38 mouse cellular contexts compared by ENCODE assay signal in genomic region chr1:73035726-73036125, GRCm38 (mm10). TPM values are rescaled to one million over a fixed set of nuclear protein-coding genes. Genes with fewer than 3 reads are reported as not detected.
DNase-seq lines count a peak whose midpoint lies in the region; ATAC-seq and TF ChIP-seq lines count a peak whose summit lies in the region.
"Had no signal": no experiment of that assay in that cellular context is flagged by ENCODE, and none has a peak within 500 bp of the region (broad histone marks: within the 10 kb centered on the region; RNA-seq: fewer than 3 reads in every experiment).

No protein-coding gene starts in this region.

- WGBS in heart, embryonic 10.5 days: 81% methylated on average over 3 of the region's 3 CpGs
- WGBS in heart, embryonic 12.5 days: 83% methylated on average over 3 of the region's 3 CpGs
- 76% methylated on average over 3 of the region's 3 CpGs for WGBS in liver, embryonic 11.5 days
- 58% methylated on average over 3 of the region's 3 CpGs for WGBS in liver, embryonic 14.5 days (ENCODE audit: insufficient replicate concordance)
- 72% methylated on average over 3 of the region's 3 CpGs for WGBS in liver, postnatal 0 days (ENCODE audit: insufficient replicate concordance)

- peak overlapping the region; percentile 67; the same call in 1 of the 2 replicates for H3K27ac ChIP-seq in heart, embryonic 10.5 days
- no peak overlapping the region for H3K27ac ChIP-seq in heart, embryonic 12.5 days (ENCODE audit: poor library complexity, severe bottlenecking)
- H3K27ac ChIP-seq in liver, embryonic 11.5 days (ENCODE audit: low read depth, low read length): peak overlapping the region; percentile 13; the same call in 1 of the 2 replicates
- peak overlapping the region; percentile 97 for H3K27ac ChIP-seq in liver, embryonic 14.5 days
- peak overlapping the region; percentile 4; the same call in 1 of the 2 replicates for H3K27ac ChIP-seq in liver, postnatal 0 days (ENCODE audit: low read depth)
- H3K27ac ChIP-seq: forebrain, embryonic 13.5 days; hindbrain, embryonic 13.5 days; hindbrain, postnatal 0 days had no signal

- no peak overlapping the region for H3K4me3 ChIP-seq in heart, embryonic 10.5 days
- H3K4me3 ChIP-seq in heart, embryonic 12.5 days: no peak overlapping the region
- no peak overlapping the region for H3K4me3 ChIP-seq in liver, embryonic 11.5 days (ENCODE audit: low read depth, low read length)
- no peak overlapping the region for H3K4me3 ChIP-seq in liver, embryonic 14.5 days (ENCODE audit: insufficient read depth in 1 of 2, low read depth in 2 of 2, low read length in 2 of 2)
- H3K4me3 ChIP-seq in liver, postnatal 0 days (ENCODE audit: low read depth, low read length): no peak overlapping the region
- H3K4me3 ChIP-seq: forebrain, embryonic 10.5 days; forebrain, embryonic 13.5 days; hindbrain, embryonic 10.5 days; hindbrain, embryonic 13.5 days had no signal

- peak; percentile 67 for DNase-seq in heart, embryonic 10.5 days (ENCODE audit: low spot score)
- no peak for DNase-seq in liver, embryonic 11.5 days (ENCODE audit: low spot score)
- no peak for DNase-seq in liver, embryonic 14.5 days (ENCODE audit: low read depth in 3 of 3, low spot score in 3 of 3)
- no peak for DNase-seq in liver, postnatal 0 days
- DNase-seq in lung, postnatal 4 days: no peak
- DNase-seq in ovary, postnatal 36 days (ENCODE audit: low spot score): no peak
- DNase-seq: adrenal gland, postnatal 10 days; adrenal gland, postnatal 36 days; B cell, adult 2 months; cerebellum, adult 11 months; cerebellum, adult 2 months; cerebellum, postnatal 10 days; cerebellum, postnatal 36 days; embryo, embryonic 11 days; gastrocnemius, postnatal 10 days; gastrocnemius, postnatal 36 days; heart, postnatal 36 days had no signal

- ATAC-seq in heart, embryonic 12.5 days (ENCODE audit: insufficient number of reproducible peaks, low FRiP score): no peak
- ATAC-seq in liver, embryonic 11.5 days (replicated peaks; ENCODE audit: low FRiP score): no peak
- no peak for ATAC-seq in liver, embryonic 14.5 days (ENCODE audit: insufficient read depth)
- no peak for ATAC-seq in liver, postnatal 0 days
- no peak for ATAC-seq in megakaryocyte-erythroid progenitor cell, adult 5-6 weeks (replicated peaks; ENCODE audit: low FRiP score, low TSS enrichment, poor library complexity, severe bottlenecking)
- ATAC-seq: forebrain, embryonic 13.5 days; forebrain, embryonic 16.5 days; hindbrain, postnatal 0 days; inflammation-experienced regulatory T-cells, adult 6 months; Patski had no signal

- no peaks in the 10 kb centered on the region for H3K9me3 ChIP-seq in heart, embryonic 10.5 days
- no peaks in the 10 kb centered on the region for H3K9me3 ChIP-seq in heart, embryonic 12.5 days (replicated peaks)
- no peaks in the 10 kb centered on the region for H3K9me3 ChIP-seq in liver, embryonic 11.5 days (ENCODE audit: control insufficient read depth, low read length)
- no peaks in the 10 kb centered on the region for H3K9me3 ChIP-seq in liver, embryonic 14.5 days (ENCODE audit: control insufficient read depth, low read length)
- no peaks in the 10 kb centered on the region for H3K9me3 ChIP-seq in liver, postnatal 0 days (ENCODE audit: low read length)
- H3K9me3 ChIP-seq: forebrain, embryonic 10.5 days; forebrain, embryonic 13.5 days; G1E; hindbrain, embryonic 10.5 days; hindbrain, embryonic 13.5 days had no signal

- H3K4me2 ChIP-seq in heart, embryonic 12.5 days: no peak overlapping the region
- H3K4me2 ChIP-seq in liver, embryonic 11.5 days: no peak overlapping the region
- H3K4me2 ChIP-seq in liver, embryonic 14.5 days (ENCODE audit: low read depth): peak overlapping the region; percentile 0; the same call in 1 of the 2 replicates
- H3K4me2 ChIP-seq in liver, postnatal 0 days (ENCODE audit: low read depth, low read length): no peak overlapping the region
- H3K4me2 ChIP-seq: forebrain, embryonic 13.5 days; hindbrain, embryonic 13.5 days had no signal

- no peaks in the 10 kb centered on the region for H3K36me3 ChIP-seq in heart, embryonic 10.5 days
- no peaks in the 10 kb centered on the region for H3K36me3 ChIP-seq in heart, embryonic 12.5 days
- H3K36me3 ChIP-seq in liver, embryonic 11.5 days (ENCODE audit: control insufficient read depth, insufficient read depth, low read length): no peaks in the 10 kb centered on the region
- no peaks in the 10 kb centered on the region for H3K36me3 ChIP-seq in liver, embryonic 14.5 days (replicated peaks; ENCODE audit: control insufficient read depth, insufficient read depth, low read depth)
- no peaks in the 10 kb centered on the region for H3K36me3 ChIP-seq in liver, postnatal 0 days (replicated peaks; ENCODE audit: insufficient read depth, low read length)
- H3K36me3 ChIP-seq: forebrain, embryonic 10.5 days; G1E; hindbrain, embryonic 10.5 days; hindbrain, embryonic 13.5 days had no signal

- no peak for TF ChIP-seq CTCF in liver, embryonic 14.5 days (IDR thresholded peaks at IDR 0.05; ENCODE audit: low read depth)
- no peak for TF ChIP-seq CTCF in liver, postnatal 0 days (IDR thresholded peaks at IDR 0.05; ENCODE audit: low read depth)

- H3K4me1 ChIP-seq in heart, embryonic 10.5 days: peaks cover 44% of the 10 kb centered on the region
- H3K4me1 ChIP-seq in heart, embryonic 12.5 days (replicated peaks): peaks cover 24% of the 10 kb centered on the region
- peaks cover 33% of the 10 kb centered on the region for H3K4me1 ChIP-seq in liver, embryonic 11.5 days (replicated peaks; ENCODE audit: control insufficient read depth, insufficient read depth, low read length)
- H3K4me1 ChIP-seq in liver, embryonic 14.5 days (replicated peaks; ENCODE audit: control insufficient read depth in 2 of 2, insufficient read depth in 2 of 2, low read length in 1 of 2): peaks cover 58 to 59% of the 10 kb centered on the region in 2 experiments
- peaks cover 43% of the 10 kb centered on the region for H3K4me1 ChIP-seq in liver, postnatal 0 days (ENCODE audit: insufficient read depth)
- H3K4me1 ChIP-seq: forebrain, embryonic 13.5 days; hindbrain, embryonic 13.5 days had no signal

- H3K9ac ChIP-seq in heart, embryonic 12.5 days: no peak overlapping the region
- no peak overlapping the region for H3K9ac ChIP-seq in liver, embryonic 11.5 days (ENCODE audit: low read depth, low read length)
- H3K9ac ChIP-seq in liver, embryonic 14.5 days (replicated peaks): peak overlapping the region; percentile 69
- no peak overlapping the region for H3K9ac ChIP-seq in liver, postnatal 0 days (replicated peaks)
- H3K9ac ChIP-seq: forebrain, embryonic 13.5 days; hindbrain, embryonic 13.5 days had no signal

- no peaks in the 10 kb centered on the region for H3K27me3 ChIP-seq in heart, embryonic 10.5 days (ENCODE audit: insufficient read depth, poor library complexity, severe bottlenecking)
- H3K27me3 ChIP-seq in heart, embryonic 12.5 days (replicated peaks): no peaks in the 10 kb centered on the region
- no peaks in the 10 kb centered on the region for H3K27me3 ChIP-seq in liver, embryonic 11.5 days (replicated peaks; ENCODE audit: control insufficient read depth, insufficient read depth, low read length)
- H3K27me3 ChIP-seq in liver, embryonic 14.5 days (ENCODE audit: control insufficient read depth, insufficient read depth, low read length): no peaks in the 10 kb centered on the region
- H3K27me3 ChIP-seq in liver, postnatal 0 days (ENCODE audit: insufficient read depth, low read length): no peaks in the 10 kb centered on the region
- H3K27me3 ChIP-seq: forebrain, embryonic 13.5 days; hindbrain, embryonic 13.5 days; Patski had no signal

- no peak for TF ChIP-seq EP300 in liver, embryonic 14.5 days (IDR thresholded peaks at IDR 0.05; ENCODE audit: low read depth)
- TF ChIP-seq EP300 in liver, postnatal 0 days (IDR thresholded peaks at IDR 0.05; ENCODE audit: low read depth): no peak

RNA-seq across cellular contexts. Expression of gene Tnp1, which starts 20.0 kb away (rescaled TPM):
- not detected in 2 replicates for polyA plus RNA-seq in heart, embryonic 10.5 days (2016; fragmentation: Nextera tagmentation; extraction: Ambion mirVana)
- polyA plus RNA-seq in heart, embryonic 12.5 days (2016; fragmentation: Nextera tagmentation; extraction: Ambion mirVana): not detected in 2 replicates
- polyA plus RNA-seq in liver, embryonic 11.5 days (2014; fragmentation: Nextera tagmentation; extraction: Ambion mirVana): not detected in 2 replicates
- not detected in 2 replicates for polyA plus RNA-seq in liver, embryonic 14.5 days (2012; rRNA removed)
- not detected in 2 replicates for polyA plus RNA-seq in liver, embryonic 14.5 days (2014; fragmentation: Nextera tagmentation; extraction: Ambion mirVana)
- polyA plus RNA-seq in liver, postnatal 0 days (2015; fragmentation: Nextera tagmentation; extraction: Ambion mirVana): not detected in 2 replicates
- total RNA-seq in megakaryocyte-erythroid progenitor cell, adult 5-6 weeks (2014; fragmentation: Nextera tagmentation): not detected in 2 replicates
- total RNA-seq in megakaryocyte-erythroid progenitor cell, adult 5-6 weeks (2017): not detected in 2 replicates
- total RNA-seq: adrenal gland, adult 18-20 months; adrenal gland, postnatal 10 days; adrenal gland, postnatal 36 days; CH12.LX; G1E; gastrocnemius, adult 18-20 months; gastrocnemius, postnatal 10 days; gastrocnemius, postnatal 36 days; granulocyte monocyte progenitor cell, adult 5-6 weeks; heart, adult 8-10 months; heart, postnatal 36 days; hindbrain, postnatal 0 days had no signal
- polyA plus RNA-seq: cerebellum, adult 2 months; cortical plate, adult 2 months; embryonic facial prominence, embryonic 11.5 days; embryonic facial prominence, embryonic 14.5 days; forebrain, embryonic 10.5 days; forebrain, embryonic 13.5 days; forebrain, embryonic 16.5 days; G1E; heart, embryonic 14.5 days; heart, postnatal 0 days; hindbrain, embryonic 10.5 days; hindbrain, embryonic 13.5 days; hindbrain, postnatal 0 days; inflammation-experienced regulatory T-cells, adult 6 months; Patski had no signal
